Mouse (Mus musculus) stomach, embryonic 14.5 days (tissue): ENCODE results near the gene Gm20388. TPM values are rescaled to one million over a fixed set of nuclear protein-coding genes. Genes with fewer than 3 reads are reported as not detected.
A peak's percentile ranks its signal among the peaks of the same experiment; 100 is the strongest.

Experiments
- ATAC-seq: fragments of 200-750 bp; cut with Nextera tagmentation; 2 replicates; pipeline ENCODE4 v1.8.0; 2017; ENCODE audit warnings: low read depth, moderate TSS enrichment; ENCODE audit not compliant: insufficient number of reproducible peaks, insufficient read depth, low FRiP score
- H3K27ac ChIP-seq: fragments of 300-500 bp; sonication (generic); 2 replicates; pipeline ENCODE4 v1.5.1; 2014; ENCODE audit warnings: mild to moderate bottlenecking, low read length, moderate library complexity, mixed read lengths
- H3K27me3 ChIP-seq: fragments of 300-500 bp; sonication (generic); 2 replicates; pipeline ENCODE4 v1.6.1; 2014; ENCODE audit warnings: low read length, control low read depth, mixed read lengths; ENCODE audit not compliant: control insufficient read depth, insufficient read depth
- H3K36me3 ChIP-seq: fragments of 300-500 bp; sonication (generic); 2 replicates; pipeline ENCODE4 v1.6.1; 2014; ENCODE audit warnings: mild to moderate bottlenecking, control low read depth, low read length, moderate library complexity, mixed read lengths; ENCODE audit not compliant: control insufficient read depth, insufficient read depth
- H3K4me1 ChIP-seq: fragments of 300-500 bp; sonication (generic); 2 replicates; pipeline ENCODE4 v1.6.1; 2014; ENCODE audit warnings: low read length, control low read depth, mixed read lengths; ENCODE audit not compliant: control insufficient read depth, insufficient read depth
- H3K4me2 ChIP-seq: fragments of 300-500 bp; sonication (generic); replicated peaks from 2 replicates; pipeline ENCODE4 v1.6.1; 2014; ENCODE audit warnings: low read depth, low read length, control low read depth
- H3K4me3 ChIP-seq: fragments of 300-500 bp; sonication (generic); 2 replicates; pipeline ENCODE4 v1.5.1; 2014; ENCODE audit warnings: low read depth, low read length, control low read depth
- H3K9ac ChIP-seq: fragments of 300-500 bp; sonication (generic); replicated peaks from 2 replicates; pipeline ENCODE4 v1.6.1; 2014; ENCODE audit warnings: low read depth, mild to moderate bottlenecking, control low read depth, low read length, moderate library complexity, mixed read lengths
- H3K9me3 ChIP-seq: fragments of 300-500 bp; sonication (generic); 2 replicates; pipeline ENCODE4 v1.6.1; 2016; ENCODE audit warnings: low read depth, low read length, control low read depth; ENCODE audit not compliant: control insufficient read depth
- WGBS: fragments of 180-500 bp; shearing (Covaris S2); extraction: QIAGEN DNeasy Blood & Tissue Kit; methylation state at CpG from one replicate; pipeline ENCODE4 v1.1.7; 2014; 5-methylcytosine and 5-hydroxymethylcytosine counted together
- polyA plus RNA-seq: library from polyadenylated mRNA; unstranded; fragments of >200 nt; fragmentation: Nextera tagmentation; extraction: Ambion mirVana; gene quantifications from 2 replicates; pipeline ENCODE4 v1.2.1, GENCODE M21; 2014

The Gm20388 gene
- polyA plus RNA-seq, 1 experiment from 2014 or later = 11.4 TPM

DNA sequence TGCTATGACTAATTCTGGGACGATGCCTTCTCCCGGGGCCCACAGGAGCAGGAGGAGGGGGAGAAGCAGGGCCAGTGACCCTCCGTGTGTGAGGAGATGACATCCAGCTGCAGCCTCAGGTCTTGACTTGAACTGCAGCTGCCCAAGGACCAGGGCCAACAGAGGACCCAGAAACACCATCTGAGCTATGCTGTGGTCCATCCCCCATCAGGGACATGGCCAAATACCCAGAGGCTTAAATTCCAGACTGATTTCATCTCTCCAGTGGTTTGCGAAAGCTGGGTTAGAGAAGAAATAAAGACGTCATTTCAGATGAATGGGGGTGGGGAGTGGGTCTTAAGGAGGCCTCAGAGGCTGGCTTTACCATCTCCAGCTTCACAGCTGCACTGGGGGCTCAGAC lies 4285.6 kb downstream of the Gm20388 start:
- Histone ChIP-seq H3K36me3 (no peaks in the 10 kb centered on the region), H3K27ac (no peak overlapping the region), H3K4me1 (peaks cover 9% of the 10 kb centered on the region), H3K9me3 (no peaks in the 10 kb centered on the region), H3K27me3 (no peaks in the 10 kb centered on the region), H3K4me2 (no peak overlapping the region), H3K4me3 (no peak overlapping the region), H3K9ac (no peak overlapping the region)
- ATAC-seq = peak; percentile 69; the same call in 1 of the 2 replicates
- WGBS = 18% methylated on average over 5 of the region's 5 CpGs

- Histone ChIP-seq H3K9me3 (no peaks in the 10 kb centered on the region), H3K36me3 (no peaks in the 10 kb centered on the region), H3K4me3 (no peak overlapping the region), H3K9ac (no peak overlapping the region), H3K4me2 (no peak overlapping the region), H3K4me1 (peaks cover 9% of the 10 kb centered on the region), H3K27me3 (no peaks in the 10 kb centered on the region), H3K27ac (no peak overlapping the region)
- ATAC-seq = no peak
- WGBS = 18% methylated on average over 5 of the region's 5 CpGs
These were observed 4286.2 kb downstream of the Gm20388 start for GRCm38 (mm10) chr8:124196797-124197196.

- Histone ChIP-seq H3K27me3 (no peaks in the 10 kb centered on the region), H3K27ac (no peak overlapping the region), H3K36me3 (no peaks in the 10 kb centered on the region), H3K4me3 (no peak overlapping the region), H3K9me3 (no peaks in the 10 kb centered on the region), H3K4me1 (peaks cover 13% of the 10 kb centered on the region), H3K4me2 (no peak overlapping the region), H3K9ac (no peak overlapping the region)
- WGBS = 89% methylated on average over 7 of the region's 7 CpGs
- no peak for ATAC-seq
These were observed 4287.6 kb downstream of the Gm20388 start for GRCm38 (mm10) chr8:124198230-124198629.

DNA sequence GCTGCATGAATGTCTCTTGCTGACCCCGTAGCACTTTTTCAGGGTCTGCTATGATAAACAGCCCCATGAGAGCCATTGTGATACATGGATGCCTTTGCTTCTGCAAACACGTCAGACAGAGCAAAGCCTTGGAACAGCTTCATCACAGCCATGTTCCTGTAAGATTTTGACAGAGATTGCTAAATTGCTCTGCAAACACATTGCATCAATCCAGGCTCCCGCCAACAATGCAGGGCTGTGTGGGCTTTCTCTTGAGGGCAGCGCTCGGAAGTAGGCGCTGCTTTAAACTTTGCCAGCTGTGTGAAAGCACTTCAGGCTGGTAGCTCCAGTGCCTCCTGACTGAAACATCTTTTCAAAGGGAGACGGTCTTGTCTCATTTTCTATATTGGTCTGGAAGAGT lies 4289.8 kb downstream of the Gm20388 start:
- H3K27ac ChIP-seq = no peak overlapping the region
- no peak overlapping the region for H3K9ac ChIP-seq
- H3K4me1 ChIP-seq = peaks cover 15% of the 10 kb centered on the region
- H3K9me3 ChIP-seq = no peaks in the 10 kb centered on the region
- 30% methylated on average over 7 of the region's 7 CpGs for WGBS
- ATAC-seq = no peak
- H3K4me3 ChIP-seq = no peak overlapping the region
- no peak overlapping the region for H3K4me2 ChIP-seq
- H3K27me3 ChIP-seq = no peaks in the 10 kb centered on the region
- no peaks in the 10 kb centered on the region for H3K36me3 ChIP-seq

GRCm38 (mm10) chr8:124201706-124202105 lies 4291.1 kb downstream of the Gm20388 start:
- Histone ChIP-seq H3K36me3 (no peaks in the 10 kb centered on the region), H3K27ac (no peak overlapping the region), H3K4me3 (no peak overlapping the region), H3K9ac (no peak overlapping the region), H3K4me2 (no peak overlapping the region), H3K4me1 (peaks cover 8% of the 10 kb centered on the region), H3K9me3 (no peaks in the 10 kb centered on the region), H3K27me3 (no peaks in the 10 kb centered on the region)
- 56% methylated on average over 8 of the region's 8 CpGs for WGBS
- no peak for ATAC-seq

GRCm38 (mm10) chr8:124202895-124203294 lies 4292.3 kb downstream of the Gm20388 start:
- Histone ChIP-seq H3K27me3 (no peaks in the 10 kb centered on the region), H3K4me3 (no peak overlapping the region), H3K4me2 (no peak overlapping the region), H3K9ac (no peak overlapping the region), H3K27ac (no peak overlapping the region), H3K4me1 (0 out of 2 replicates have a peak, but pooled peaks cover 6% of the 10 kb centered on the region), H3K36me3 (no peaks in the 10 kb centered on the region), H3K9me3 (no peaks in the 10 kb centered on the region)
- ATAC-seq = no peak
- WGBS = 73% methylated on average over 5 of the region's 5 CpGs

- Histone ChIP-seq H3K36me3 (no peaks in the 10 kb centered on the region), H3K27ac (no peak overlapping the region), H3K9me3 (no peaks in the 10 kb centered on the region), H3K4me2 (no peak overlapping the region), H3K27me3 (no peaks in the 10 kb centered on the region), H3K4me3 (no peak overlapping the region), H3K9ac (no peak overlapping the region), H3K4me1 (0 out of 2 replicates have a peak, but pooled peaks cover 6% of the 10 kb centered on the region)
- 86% methylated on average over 13 of the region's 13 CpGs for WGBS
- no peak for ATAC-seq
These were observed 4293.5 kb downstream of the Gm20388 start for GRCm38 (mm10) chr8:124204001-124204601.

- H3K4me1 ChIP-seq = no peaks in the 10 kb centered on the region
- 44% methylated on average over 2 of the region's 2 CpGs for WGBS
- H3K4me3 ChIP-seq = no peak overlapping the region
- no peaks in the 10 kb centered on the region for H3K9me3 ChIP-seq
- H3K27me3 ChIP-seq = no peaks in the 10 kb centered on the region
- no peak overlapping the region for H3K4me2 ChIP-seq
- H3K9ac ChIP-seq = no peak overlapping the region
- no peaks in the 10 kb centered on the region for H3K36me3 ChIP-seq
- no peak for ATAC-seq
- H3K27ac ChIP-seq = no peak overlapping the region
These were observed 4301.5 kb downstream of the Gm20388 start for GRCm38 (mm10) chr8:124212148-124212547.

- Histone ChIP-seq H3K9ac (no peak overlapping the region), H3K27me3 (no peaks in the 10 kb centered on the region), H3K36me3 (no peaks in the 10 kb centered on the region), H3K9me3 (no peaks in the 10 kb centered on the region), H3K27ac (no peak overlapping the region), H3K4me1 (no peaks in the 10 kb centered on the region; the same call in 1 of the 2 replicates), H3K4me3 (no peak overlapping the region), H3K4me2 (no peak overlapping the region)
- ATAC-seq = no peak
These were observed 4306.3 kb downstream of the Gm20388 start for GRCm38 (mm10) chr8:124216951-124217350.
